Mouse (Mus musculus): ENCODE data around the gene Scd4.

Gene Scd4

GRCm38 (mm10) chr19:44377629-44378375 is 44.9 kb downstream of the Scd4 start:
- no peak for DNase-seq (ENCODE audit: low spot score in 2 of 2)

- no peak for DNase-seq (ENCODE audit: low spot score in 2 of 2)
Measured at GRCm38 (mm10) chr19:44379090-44379489, 46.2 kb downstream of the Scd4 start.

- no peak for DNase-seq (ENCODE audit: low spot score in 2 of 2)
Measured at GRCm38 (mm10) chr19:44380065-44380464, 47.2 kb downstream of the Scd4 start.

- no peak for DNase-seq (ENCODE audit: low spot score in 2 of 2)
Measured at GRCm38 (mm10) chr19:44382682-44383321, 49.9 kb downstream of the Scd4 start.

- no peak for DNase-seq (ENCODE audit: low spot score in 2 of 2)
Measured at GRCm38 (mm10) chr19:44385887-44386498, 53.1 kb downstream of the Scd4 start.

- DNase-seq (ENCODE audit: low spot score in 2 of 2), result no peak
Measured at GRCm38 (mm10) chr19:44387089-44387671, 54.3 kb downstream of the Scd4 start.

GRCm38 (mm10) chr19:44387746-44388474 is 55.0 kb downstream of the Scd4 start:
- no peak for DNase-seq (ENCODE audit: low spot score in 2 of 2)

GRCm38 (mm10) chr19:44388475-44389428 is 55.9 kb downstream of the Scd4 start:
- peak; percentile 71 to 88 for DNase-seq (ENCODE audit: low spot score in 2 of 2)

- DNase-seq (ENCODE audit: low spot score in 2 of 2), result no peak
Measured at GRCm38 (mm10) chr19:44389507-44389906, 56.6 kb downstream of the Scd4 start.

- DNase-seq (ENCODE audit: low spot score in 2 of 2), result no peak
Measured at GRCm38 (mm10) chr19:44391856-44392255, 59.0 kb downstream of the Scd4 start.

GRCm38 (mm10) chr19:44392339-44393009 is 59.6 kb downstream of the Scd4 start:
- DNase-seq (ENCODE audit: low spot score in 2 of 2), result no peak

GRCm38 (mm10) chr19:44393962-44394422 is 61.1 kb downstream of the Scd4 start:
- no peak for DNase-seq (ENCODE audit: low spot score in 2 of 2)

GRCm38 (mm10) chr19:44394972-44395371 is 62.1 kb downstream of the Scd4 start:
- no peak for DNase-seq (ENCODE audit: low spot score in 2 of 2)
